Mouse (Mus musculus) monocyte, adult 2 months (primary cell): Measurements from ENCODE around the gene Erich6.

Experiments
- DNase-seq, 2 experiments: peaks; one replicate each; pipeline ENCODE4 v3.0.0; 2022; ENCODE audit warnings: low spot score in 2 of 2, low read depth in 1 of 2

The Erich6 gene

GRCm38 (mm10) chr3:58636406-58637295, at the start of gene Erich6:
Gene Erich6, minus strand, starts transcription at chr3:58637207.
- no peak for DNase-seq

- no peak for DNase-seq
These were observed 49.4 kb upstream of the Erich6 start for GRCm38 (mm10) chr3:58686206-58686921.

- DNase-seq, result no peak
These were observed 48.4 kb upstream of the Erich6 start for GRCm38 (mm10) chr3:58685396-58685795.

- no peak for DNase-seq
These were observed 46.3 kb upstream of the Erich6 start for GRCm38 (mm10) chr3:58683346-58683745.

GRCm38 (mm10) chr3:58682336-58682735, 45.3 kb upstream of the Erich6 start:
- no peak for DNase-seq

- no peak for DNase-seq
These were observed 44.8 kb upstream of the Erich6 start for GRCm38 (mm10) chr3:58681831-58682230.

GRCm38 (mm10) chr3:58680943-58681637, 44.1 kb upstream of the Erich6 start:
- no peak for DNase-seq

GRCm38 (mm10) chr3:58679996-58680395, 43.0 kb upstream of the Erich6 start:
- no peak for DNase-seq

GRCm38 (mm10) chr3:58678905-58679304, 41.9 kb upstream of the Erich6 start:
- no peak for DNase-seq

- DNase-seq, result no peak
These were observed 41.4 kb upstream of the Erich6 start for GRCm38 (mm10) chr3:58678384-58678783.

GRCm38 (mm10) chr3:58677615-58678014, 40.6 kb upstream of the Erich6 start:
- no peak for DNase-seq

- DNase-seq, result no peak
These were observed 36.3 kb upstream of the Erich6 start for GRCm38 (mm10) chr3:58673295-58673694.

- no peak for DNase-seq
These were observed 35.6 kb upstream of the Erich6 start for GRCm38 (mm10) chr3:58672481-58673183.

GRCm38 (mm10) chr3:58671616-58672250, 34.7 kb upstream of the Erich6 start:
- peak in 1 of 2 experiments; percentile 38 for DNase-seq

- DNase-seq, result no peak
These were observed 27.0 kb upstream of the Erich6 start for GRCm38 (mm10) chr3:58663970-58664369.

- DNase-seq, result no peak
These were observed 23.6 kb upstream of the Erich6 start for GRCm38 (mm10) chr3:58660636-58661035.

GRCm38 (mm10) chr3:58657356-58657755, 20.3 kb upstream of the Erich6 start:
- peak; percentile 41 to 73 for DNase-seq

- DNase-seq, result peak in 1 of 2 experiments; percentile 41
These were observed 18.5 kb upstream of the Erich6 start for GRCm38 (mm10) chr3:58655362-58656130.

GRCm38 (mm10) chr3:58653907-58654306, 16.9 kb upstream of the Erich6 start:
- no peak for DNase-seq

- no peak for DNase-seq
These were observed 13.3 kb upstream of the Erich6 start for GRCm38 (mm10) chr3:58650328-58650727.
